Mouse (Mus musculus) heart, postnatal 0 days (tissue): Measurements from ENCODE around the gene Vps8. TPM values are rescaled to one million over a fixed set of nuclear protein-coding genes. Genes with fewer than 3 reads are reported as not detected.
A peak's percentile ranks its signal among the peaks of the same experiment; 100 is the strongest.

Experiments
- ATAC-seq: fragments of 200-750 bp; cut with Nextera tagmentation; 2 replicates; pipeline ENCODE4 v1.8.0; 2017; ENCODE audit warnings: low read depth, moderate number of reproducible peaks, moderate library complexity; ENCODE audit not compliant: insufficient read depth
- DNase-seq: peaks from one replicate; pipeline ENCODE4 v3.0.0-alpha.2; 2016; ENCODE audit warnings: low spot score
- H3K27ac ChIP-seq: fragments of 300-500 bp; sonication (generic); 2 replicates; pipeline ENCODE4 v1.5.1; 2014; ENCODE audit warnings: low read depth, mild to moderate bottlenecking
- H3K27me3 ChIP-seq: fragments of 300-500 bp; sonication (generic); 2 replicates; pipeline ENCODE4 v1.6.1; 2014; ENCODE audit warnings: low read length, mixed read lengths; ENCODE audit not compliant: control insufficient read depth, insufficient read depth
- H3K36me3 ChIP-seq: fragments of 300-500 bp; sonication (generic); replicated peaks from 2 replicates; pipeline ENCODE4 v1.6.1; 2014; ENCODE audit warnings: low read length, mixed read lengths; ENCODE audit not compliant: control insufficient read depth, insufficient read depth
- H3K4me1 ChIP-seq: fragments of 300-500 bp; sonication (generic); 2 replicates; pipeline ENCODE4 v1.6.1; 2014; ENCODE audit warnings: antibody characterized with exemption; ENCODE audit not compliant: control insufficient read depth, insufficient read depth
- H3K4me2 ChIP-seq: fragments of 300-500 bp; sonication (generic); 2 replicates; pipeline ENCODE4 v1.6.1; 2014; ENCODE audit warnings: low read depth, mild to moderate bottlenecking, low read length, moderate library complexity
- H3K4me3 ChIP-seq: fragments of 300-500 bp; sonication (generic); 2 replicates; pipeline ENCODE4 v1.5.1; 2014; ENCODE audit warnings: low read depth, low read length
- H3K9ac ChIP-seq: fragments of 300-500 bp; sonication (generic); replicated peaks from 2 replicates; pipeline ENCODE4 v1.6.1; 2014; ENCODE audit warnings: low read depth, low read length, mixed read lengths
- H3K9me3 ChIP-seq: fragments of 300-500 bp; sonication (generic); replicated peaks from 2 replicates; pipeline ENCODE4 v1.6.1; 2016; ENCODE audit warnings: low read length; ENCODE audit not compliant: control insufficient read depth
- CTCF ChIP-seq: IDR thresholded peaks from 2 replicates; pipeline ENCODE4 v1.5.1; 2016; ENCODE audit warnings: antibody characterized with exemption, control low read depth, low read depth
- EP300 ChIP-seq: IDR thresholded peaks from 2 replicates; pipeline ENCODE4 v1.6.1; 2016; ENCODE audit warnings: antibody characterized with exemption, low read depth
- WGBS: fragments of 180-500 bp; shearing (Covaris S2); extraction: QIAGEN DNeasy Blood & Tissue Kit; methylation state at CpG from one replicate; pipeline ENCODE4 v1.1.7; 2014; 5-methylcytosine and 5-hydroxymethylcytosine counted together
- polyA plus RNA-seq: library from polyadenylated mRNA; unstranded; fragments of >200 nt; fragmentation: Nextera tagmentation; extraction: Ambion mirVana; gene quantifications from 2 replicates; pipeline ENCODE4 v1.2.1, GENCODE M21; 2015
- total RNA-seq: library from RNA; depleted of rRNA; stranded (reverse); fragments of >200 nt; gene quantifications from 2 replicates; pipeline ENCODE4 v1.2.3, GENCODE M21; 2014; ENCODE audit warnings: low replicate concordance

Vps8 gene
- total and polyA plus RNA-seq, 2 experiments from 2014 or later: 21.3 to 94.8 TPM

DNA sequence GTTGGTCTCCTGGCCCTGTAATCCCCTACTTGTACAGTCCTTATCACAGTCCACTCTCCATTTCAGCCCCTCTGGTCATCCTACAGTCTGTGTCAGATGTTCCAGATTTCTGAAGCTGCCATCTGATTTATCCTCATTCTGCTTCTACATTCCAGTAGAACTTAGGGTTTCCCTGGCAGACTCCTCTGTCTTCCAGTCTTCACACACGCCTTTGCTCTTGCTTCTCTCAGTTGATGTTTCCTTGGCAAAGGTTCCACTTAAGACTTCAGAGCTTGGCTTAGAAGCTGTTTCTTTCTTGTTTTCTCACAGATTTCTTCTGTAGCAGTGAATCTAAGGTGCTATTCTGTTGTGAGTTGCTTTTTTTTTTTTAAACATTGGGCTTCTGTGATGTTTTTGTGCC, 102.5 kb downstream of the Vps8 start:
- Histone ChIP-seq H3K27me3 (no peaks in the 10 kb centered on the region), H3K27ac (no peak overlapping the region; the same call in 1 of the 2 replicates), H3K4me2 (no peak overlapping the region), H3K4me3 (no peak overlapping the region), H3K9ac (no peak overlapping the region), H3K36me3 (0 out of 2 replicates have a peak, but pooled peaks cover 13% of the 10 kb centered on the region), H3K9me3 (no peaks in the 10 kb centered on the region), H3K4me1 (peaks cover 13% of the 10 kb centered on the region)
- ATAC-seq: no peak
- DNase-seq: no peak
- WGBS: 71% methylated on average over 1 of the region's 1 CpGs
- no peak for TF ChIP-seq CTCF
- TF ChIP-seq EP300: no peak

DNA sequence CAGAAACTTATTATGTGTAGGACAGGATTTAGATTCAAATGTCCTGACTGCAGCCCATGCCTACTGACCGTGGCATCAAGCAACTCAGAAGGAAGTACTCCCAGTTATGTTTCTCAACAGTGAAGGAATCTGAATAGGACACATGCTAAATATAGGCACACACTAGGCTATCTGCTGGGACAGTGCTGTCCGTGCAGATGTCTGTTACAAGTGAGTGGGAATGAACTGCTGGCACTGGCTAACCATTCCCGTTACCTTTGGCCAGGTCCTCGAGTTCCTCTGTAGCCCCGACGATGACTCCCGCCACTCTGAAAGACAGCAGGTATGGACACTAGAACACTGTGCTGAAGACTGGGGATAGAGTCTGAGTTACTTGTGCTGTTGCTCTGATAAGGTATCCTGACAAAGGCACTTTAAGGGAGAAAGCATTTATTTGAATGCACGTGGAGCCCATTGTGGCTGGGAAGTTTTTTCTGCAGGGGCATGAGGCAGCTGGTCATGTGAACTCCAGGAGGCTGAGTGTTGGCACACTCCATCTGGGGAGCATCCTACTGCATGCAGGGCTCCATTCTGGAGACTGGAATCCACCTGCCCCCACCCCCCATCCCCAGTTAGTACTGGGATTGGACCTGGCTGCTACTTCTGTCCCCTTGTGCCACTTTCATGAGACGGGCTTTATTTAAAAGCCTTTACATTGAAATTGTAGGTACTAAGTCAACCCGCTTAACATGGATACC, 104.5 kb downstream of the Vps8 start:
- H3K36me3 ChIP-seq: 0 out of 2 replicates have a peak, but pooled peaks cover 15% of the 10 kb centered on the region
- TF ChIP-seq EP300 (0 out of 2 replicates have a peak, but pooled peaks have one; percentile 24), CTCF (no peak)
- no peak overlapping the region for H3K9ac ChIP-seq
- DNase-seq (peak; percentile 57), ATAC-seq (peak; percentile 88)
- H3K4me2 ChIP-seq: peak overlapping the region; percentile 40
- H3K27me3 ChIP-seq: no peaks in the 10 kb centered on the region
- H3K4me3 ChIP-seq: no peak overlapping the region
- 41% methylated on average over 10 of the region's 10 CpGs for WGBS
- peaks cover 13% of the 10 kb centered on the region for H3K4me1 ChIP-seq
- H3K27ac ChIP-seq: peak overlapping the region; percentile 82
- H3K9me3 ChIP-seq: no peaks in the 10 kb centered on the region

DNA sequence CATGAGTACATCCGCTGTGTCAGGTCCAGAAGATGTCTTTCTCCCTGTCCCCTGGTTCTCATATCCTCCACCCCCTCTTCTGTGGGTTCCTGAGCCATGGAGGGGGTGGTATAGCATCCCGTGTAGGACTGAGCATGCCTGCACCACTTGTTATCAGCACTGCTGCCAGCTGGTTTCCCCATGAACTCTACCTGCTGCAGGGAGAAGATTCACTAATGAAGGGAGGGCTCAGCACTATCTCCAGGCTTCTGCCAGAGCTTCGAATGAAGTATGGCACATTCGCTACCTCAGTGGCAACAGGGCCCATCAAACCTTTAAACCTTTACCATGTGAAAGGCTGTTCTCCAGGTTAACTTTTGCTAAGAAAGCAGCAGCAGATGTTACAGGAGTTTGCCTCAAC, 110.6 kb downstream of the Vps8 start:
- Histone ChIP-seq H3K27me3 (no peaks in the 10 kb centered on the region), H3K9me3 (no peaks in the 10 kb centered on the region), H3K9ac (no peak overlapping the region), H3K36me3 (peaks cover 30% of the 10 kb centered on the region), H3K4me2 (no peak overlapping the region), H3K4me1 (0 out of 2 replicates have a peak, but pooled peaks cover 3% of the 10 kb centered on the region), H3K4me3 (no peak overlapping the region), H3K27ac (no peak overlapping the region)
- ATAC-seq (no peak), DNase-seq (no peak)
- TF ChIP-seq CTCF (no peak), EP300 (no peak)
- 68% methylated on average over 4 of the region's 4 CpGs for WGBS

DNA sequence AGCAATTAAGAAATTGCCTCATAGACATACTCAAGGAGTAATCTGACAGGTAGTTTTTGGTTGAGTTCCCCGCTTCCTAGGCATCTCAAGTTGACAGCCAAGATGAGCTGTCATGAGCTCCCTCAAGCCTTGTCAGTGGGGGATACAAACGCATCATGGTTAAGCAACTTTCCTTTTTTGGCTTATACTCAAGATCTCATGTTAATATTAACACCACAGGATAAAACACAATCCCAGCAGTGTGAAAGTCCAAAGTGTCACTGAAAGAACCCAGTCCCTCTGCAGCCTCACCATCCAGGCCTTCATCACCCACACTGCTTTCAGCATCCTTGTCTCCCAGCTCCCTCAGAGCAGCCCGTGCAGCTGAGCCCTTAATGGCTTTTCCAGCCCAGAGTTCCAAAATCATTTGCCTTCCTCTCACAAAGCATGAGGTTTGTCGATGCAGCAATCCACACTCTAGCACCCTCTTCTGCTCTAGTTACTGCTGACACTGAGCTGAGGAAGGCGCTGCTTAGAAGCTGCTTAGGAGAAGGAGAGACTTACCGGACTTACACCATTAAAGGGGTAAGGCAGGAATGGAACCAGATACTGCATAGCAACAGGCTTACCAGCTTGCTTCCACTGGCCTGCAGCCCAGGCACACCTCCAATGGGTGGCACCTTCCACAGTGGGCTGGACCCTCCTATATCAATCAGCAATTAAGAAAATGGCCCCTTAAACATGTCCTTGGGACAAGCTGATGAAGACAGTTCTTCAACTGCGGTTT, 113.5 kb downstream of the Vps8 start:
- Histone ChIP-seq H3K27ac (no peak overlapping the region), H3K4me2 (no peak overlapping the region), H3K4me1 (0 out of 2 replicates have a peak, but pooled peaks cover 3% of the 10 kb centered on the region), H3K9me3 (no peaks in the 10 kb centered on the region), H3K27me3 (no peaks in the 10 kb centered on the region), H3K36me3 (peaks cover 34% of the 10 kb centered on the region), H3K9ac (no peak overlapping the region), H3K4me3 (no peak overlapping the region)
- no peak for TF ChIP-seq CTCF
- no peak for TF ChIP-seq EP300
- ATAC-seq (no peak; the same call in 1 of the 2 replicates), DNase-seq (peak; percentile 51)
- 58% methylated on average over 7 of the region's 7 CpGs for WGBS

DNA sequence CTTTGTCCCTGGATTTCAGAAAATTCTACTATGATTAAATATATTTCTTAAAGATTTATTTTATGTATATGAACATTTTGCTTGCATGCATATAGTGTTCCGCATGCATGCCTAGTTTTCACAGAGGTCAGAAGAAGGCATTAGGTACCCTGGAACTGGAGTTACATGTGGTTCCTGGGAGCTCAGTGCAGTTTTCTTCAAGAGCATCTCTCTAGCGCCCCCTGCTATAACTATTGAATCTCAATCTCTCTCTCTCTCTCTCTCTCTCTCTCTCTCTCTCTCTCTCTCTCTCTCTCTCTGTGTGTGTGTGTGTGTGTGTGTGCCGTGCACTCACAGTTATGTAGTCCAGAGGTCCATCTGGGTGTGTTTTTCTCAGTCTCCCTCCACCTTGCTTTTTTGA, 114.4 kb downstream of the Vps8 start:
- H3K36me3 ChIP-seq: peaks cover 33% of the 10 kb centered on the region
- no peak overlapping the region for H3K9ac ChIP-seq
- DNase-seq: peak; percentile 44
- WGBS: 59% methylated on average over 3 of the region's 3 CpGs
- TF ChIP-seq EP300 (no peak), CTCF (peak; percentile 36)
- ATAC-seq: no peak
- no peaks in the 10 kb centered on the region for H3K9me3 ChIP-seq
- H3K4me3 ChIP-seq: no peak overlapping the region
- H3K4me1 ChIP-seq: 0 out of 2 replicates have a peak, but pooled peaks cover 3% of the 10 kb centered on the region
- H3K27me3 ChIP-seq: no peaks in the 10 kb centered on the region
- H3K4me2 ChIP-seq: no peak overlapping the region
- no peak overlapping the region for H3K27ac ChIP-seq
